Mouse (Mus musculus): ENCODE data around the gene Spata17.
A peak's percentile ranks its signal among the peaks of the same experiment; 100 is the strongest.
"Not testable (repeated sequence)": the region's sequence is repeated elsewhere in the genome, so short reads cannot be mapped to it uniquely, and the experiment has no call there.

The Spata17 gene

GRCm38 (mm10) chr1:187170361-187170760, 44.9 kb downstream of the Spata17 start:
- no peak for DNase-seq

GRCm38 (mm10) chr1:187169646-187170045, 45.6 kb downstream of the Spata17 start:
- no peak for DNase-seq

- no peak for DNase-seq
These were observed 51.7 kb downstream of the Spata17 start for GRCm38 (mm10) chr1:187163571-187163970.

GRCm38 (mm10) chr1:187155658-187156057, 59.6 kb downstream of the Spata17 start:
- no peak for DNase-seq

- DNase-seq = no peak
These were observed 61.6 kb downstream of the Spata17 start for GRCm38 (mm10) chr1:187153681-187154080.

- DNase-seq = no peak
These were observed 62.7 kb downstream of the Spata17 start for GRCm38 (mm10) chr1:187152571-187152970.

- DNase-seq = no peak
These were observed 72.3 kb downstream of the Spata17 start for GRCm38 (mm10) chr1:187142984-187143383.

- peak; percentile 7 for DNase-seq
These were observed 77.8 kb downstream of the Spata17 start for GRCm38 (mm10) chr1:187137426-187137825.

GRCm38 (mm10) chr1:187135887-187136286, 79.4 kb downstream of the Spata17 start:
- no peak for DNase-seq

GRCm38 (mm10) chr1:187133841-187134240, 81.4 kb downstream of the Spata17 start:
- no peak for DNase-seq

- no peak for DNase-seq
These were observed 82.9 kb downstream of the Spata17 start for GRCm38 (mm10) chr1:187132348-187132747.

- DNase-seq = not testable (repeated sequence)
These were observed 87.7 kb downstream of the Spata17 start for GRCm38 (mm10) chr1:187127548-187127947.

- DNase-seq = no peak
These were observed 89.5 kb downstream of the Spata17 start for GRCm38 (mm10) chr1:187125733-187126132.

- no peak for DNase-seq
These were observed 90.3 kb downstream of the Spata17 start for GRCm38 (mm10) chr1:187124967-187125366.

GRCm38 (mm10) chr1:187119300-187119699, 96.0 kb downstream of the Spata17 start:
- DNase-seq = no peak

- DNase-seq = no peak
These were observed 97.2 kb downstream of the Spata17 start for GRCm38 (mm10) chr1:187118108-187118507.

GRCm38 (mm10) chr1:187113716-187114115, 101.5 kb downstream of the Spata17 start:
- DNase-seq = no peak

- no peak for DNase-seq
These were observed 113.1 kb downstream of the Spata17 start for GRCm38 (mm10) chr1:187102130-187102529.

GRCm38 (mm10) chr1:187101202-187101601, 114.1 kb downstream of the Spata17 start:
- DNase-seq = no peak

GRCm38 (mm10) chr1:187100624-187101023, 114.6 kb downstream of the Spata17 start:
- DNase-seq = no peak

- no peak for DNase-seq
These were observed 117.0 kb downstream of the Spata17 start for GRCm38 (mm10) chr1:187098285-187098684.

GRCm38 (mm10) chr1:187092546-187092945, 122.7 kb downstream of the Spata17 start:
- DNase-seq = no peak

GRCm38 (mm10) chr1:187088660-187089395, 126.4 kb downstream of the Spata17 start:
- DNase-seq = no peak

GRCm38 (mm10) chr1:187086027-187086426, 129.2 kb downstream of the Spata17 start:
- DNase-seq = no peak

GRCm38 (mm10) chr1:187077352-187077751, 137.9 kb downstream of the Spata17 start:
- no peak for DNase-seq

Data from thymus, postnatal 25 days (tissue).